Mouse (Mus musculus) intestine, embryonic 16.5 days (tissue): ENCODE measurements around the gene Nprl2. TPM values are rescaled to one million over a fixed set of nuclear protein-coding genes. Genes with fewer than 3 reads are reported as not detected.

Experiments
- ATAC-seq: fragments of 200-750 bp; cut with Nextera tagmentation; 2 replicates; pipeline ENCODE4 v1.8.0; 2017; ENCODE audit warnings: moderate TSS enrichment, moderate library complexity
- H3K27ac ChIP-seq: fragments of 300-500 bp; sonication (generic); 2 replicates; pipeline ENCODE4 v1.5.1; 2014; ENCODE audit warnings: mild to moderate bottlenecking, low read length
- H3K27me3 ChIP-seq: fragments of 300-500 bp; sonication (generic); replicated peaks from 2 replicates; pipeline ENCODE4 v1.6.1; 2014; ENCODE audit warnings: low read length, control low read depth, mixed read lengths; ENCODE audit not compliant: control insufficient read depth, insufficient read depth
- H3K36me3 ChIP-seq: fragments of 300-500 bp; sonication (generic); 2 replicates; pipeline ENCODE4 v1.6.1; 2014; ENCODE audit warnings: low read length, control low read depth; ENCODE audit not compliant: control insufficient read depth, insufficient read depth
- H3K4me1 ChIP-seq: fragments of 300-500 bp; sonication (generic); 2 replicates; pipeline ENCODE4 v1.6.1; 2014; ENCODE audit warnings: low read length, control low read depth, mixed read lengths; ENCODE audit not compliant: control insufficient read depth, insufficient read depth
- H3K4me2 ChIP-seq: fragments of 300-500 bp; sonication (generic); 2 replicates; pipeline ENCODE4 v1.6.1; 2014; ENCODE audit warnings: low read depth, low read length, control low read depth
- H3K4me3 ChIP-seq: fragments of 300-500 bp; sonication (generic); 2 replicates; pipeline ENCODE4 v1.5.1; 2014; ENCODE audit warnings: mild to moderate bottlenecking, low read length
- H3K9ac ChIP-seq: fragments of 300-500 bp; sonication (generic); 2 replicates; pipeline ENCODE4 v1.6.1; 2014; ENCODE audit warnings: low read depth, low read length
- H3K9me3 ChIP-seq: fragments of 300-500 bp; sonication (generic); 2 replicates; pipeline ENCODE4 v1.6.1; 2016; ENCODE audit warnings: low read length, control low read depth; ENCODE audit not compliant: control insufficient read depth
- WGBS: fragments of 180-500 bp; shearing (Covaris S2); extraction: QIAGEN DNeasy Blood & Tissue Kit; methylation state at CpG from one replicate; pipeline ENCODE4 v1.1.7; 2014; 5-methylcytosine and 5-hydroxymethylcytosine counted together
- polyA plus RNA-seq: library from polyadenylated mRNA; unstranded; fragments of >200 nt; fragmentation: Nextera tagmentation; extraction: Ambion mirVana; gene quantifications from 2 replicates; pipeline ENCODE4 v1.2.1, GENCODE M21; 2015

Nprl2 gene
- 39.1 and 39.8 TPM in 2 replicates for polyA plus RNA-seq

GRCm38 (mm10) chr9:107541474-107542351, at the start of gene Nprl2, which contains the start of gene Cyb561d2:
Gene Nprl2 (plus strand): TSS chr9:107542226.
Gene Cyb561d2 (minus strand): TSS chr9:107542193.
- Histone ChIP-seq H3K27me3 (no peaks in the 10 kb centered on the region), H3K9ac (peak within 1 kb of the TSS; percentile 60), H3K9me3 (no peaks in the 10 kb centered on the region), H3K4me2 (peak within 1 kb of the TSS; percentile 70), H3K4me3 (peak within 1 kb of the TSS; percentile 70), H3K36me3 (peaks cover 21% of the 10 kb centered on the region), H3K4me1 (peaks cover 24% of the 10 kb centered on the region), H3K27ac (peak within 1 kb of the TSS; percentile 58)
- under 1% methylated on average over 46 of the region's 46 CpGs for WGBS
- peak; percentile 88 for ATAC-seq

DNA sequence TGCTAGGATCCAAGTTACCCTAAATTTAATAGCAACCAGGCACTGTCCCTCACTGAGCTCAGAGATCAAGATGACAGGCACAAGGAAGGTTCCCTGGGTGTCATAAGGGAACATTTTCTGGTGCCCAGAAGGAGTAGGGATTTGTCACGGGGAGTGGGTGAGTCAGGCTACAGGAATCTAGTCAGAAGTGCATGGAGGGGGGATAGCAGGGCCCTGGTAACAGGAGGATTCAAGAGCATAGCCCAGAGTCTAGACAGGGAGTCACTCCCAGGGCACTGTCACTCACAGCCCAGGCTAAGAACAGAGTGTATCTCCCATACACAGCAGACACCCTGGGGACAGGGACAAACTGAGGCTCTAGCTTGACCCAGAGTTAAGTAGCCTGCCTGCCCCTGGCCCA, 48.5 kb upstream of the Nprl2 start:
- Histone ChIP-seq H3K4me3 (no peak overlapping the region), H3K9me3 (no peaks in the 10 kb centered on the region), H3K27ac (no peak overlapping the region), H3K4me1 (no peaks in the 10 kb centered on the region), H3K36me3 (no peaks in the 10 kb centered on the region), H3K27me3 (no peaks in the 10 kb centered on the region), H3K4me2 (no peak overlapping the region), H3K9ac (no peak overlapping the region)
- 55% methylated on average over 1 of the region's 1 CpGs for WGBS
- no peak for ATAC-seq

DNA sequence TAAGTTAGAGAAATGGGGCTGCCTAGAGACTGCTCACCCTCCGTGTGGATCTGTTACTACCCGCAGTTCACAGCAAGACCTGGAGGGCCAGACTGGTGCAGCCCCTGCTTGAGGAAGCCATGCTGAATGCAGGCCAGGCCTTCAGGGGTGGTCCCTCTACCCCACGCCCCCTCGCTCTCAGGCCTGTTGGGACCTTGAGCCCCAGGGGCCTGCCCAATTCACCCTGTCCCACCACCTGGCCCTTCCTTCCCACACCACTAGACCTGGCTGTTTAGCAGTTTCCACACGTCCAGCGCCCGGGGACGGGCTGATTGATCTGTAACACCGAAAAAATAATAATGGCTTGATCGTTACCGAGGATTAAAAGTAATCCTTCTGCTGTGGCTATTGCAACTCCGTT, 47.8 kb upstream of the Nprl2 start:
- Histone ChIP-seq H3K27ac (no peak overlapping the region), H3K9me3 (no peaks in the 10 kb centered on the region), H3K4me1 (no peaks in the 10 kb centered on the region), H3K4me2 (no peak overlapping the region), H3K27me3 (no peaks in the 10 kb centered on the region), H3K36me3 (no peaks in the 10 kb centered on the region), H3K9ac (no peak overlapping the region), H3K4me3 (no peak overlapping the region)
- WGBS, result 78% methylated on average over 12 of the region's 12 CpGs
- ATAC-seq, result no peak

DNA sequence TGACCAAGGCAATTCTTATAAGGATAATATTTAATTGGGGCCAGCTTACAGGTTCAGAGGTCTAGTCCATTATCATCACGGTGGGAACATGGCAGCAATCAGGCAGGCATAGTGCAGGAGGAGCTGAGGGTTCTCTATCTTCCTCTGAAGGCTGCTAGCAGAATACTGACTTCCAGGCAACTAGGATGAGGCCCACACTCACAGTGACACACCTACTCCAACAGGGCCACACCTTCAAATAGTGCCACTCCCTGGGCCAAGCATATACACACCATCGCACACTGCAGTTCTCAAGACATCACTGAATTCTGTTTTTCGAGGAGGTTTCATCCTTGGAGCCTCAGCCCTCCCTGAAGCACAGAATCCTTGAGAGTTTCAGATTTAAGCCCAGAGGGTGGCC, 45.7 kb upstream of the Nprl2 start:
- Histone ChIP-seq H3K36me3 (no peaks in the 10 kb centered on the region), H3K4me2 (no peak overlapping the region), H3K9me3 (no peaks in the 10 kb centered on the region), H3K4me3 (no peak overlapping the region), H3K27me3 (no peaks in the 10 kb centered on the region), H3K4me1 (no peaks in the 10 kb centered on the region), H3K9ac (no peak overlapping the region), H3K27ac (no peak overlapping the region)
- 65% methylated on average over 3 of the region's 3 CpGs for WGBS
- ATAC-seq, result no peak

GRCm38 (mm10) chr9:107500708-107501286, 41.2 kb upstream of the Nprl2 start:
- WGBS, result 79% methylated on average over 3 of the region's 3 CpGs
- no peaks in the 10 kb centered on the region for H3K9me3 ChIP-seq
- H3K4me3 ChIP-seq, result no peak overlapping the region
- ATAC-seq, result no peak
- H3K27me3 ChIP-seq, result no peaks in the 10 kb centered on the region
- H3K9ac ChIP-seq, result no peak overlapping the region
- H3K36me3 ChIP-seq, result no peaks in the 10 kb centered on the region
- no peaks in the 10 kb centered on the region for H3K4me1 ChIP-seq
- no peak overlapping the region for H3K27ac ChIP-seq
- no peak overlapping the region for H3K4me2 ChIP-seq

GRCm38 (mm10) chr9:107502131-107502846, 39.7 kb upstream of the Nprl2 start:
- no peak overlapping the region for H3K27ac ChIP-seq
- H3K4me1 ChIP-seq, result no peaks in the 10 kb centered on the region
- H3K4me3 ChIP-seq, result no peak overlapping the region
- H3K27me3 ChIP-seq, result no peaks in the 10 kb centered on the region
- no peaks in the 10 kb centered on the region for H3K36me3 ChIP-seq
- 89% methylated on average over 12 of the region's 12 CpGs for WGBS
- no peaks in the 10 kb centered on the region for H3K9me3 ChIP-seq
- H3K9ac ChIP-seq, result no peak overlapping the region
- no peak overlapping the region for H3K4me2 ChIP-seq
- no peak for ATAC-seq

- Histone ChIP-seq H3K9me3 (no peaks in the 10 kb centered on the region), H3K36me3 (no peaks in the 10 kb centered on the region), H3K4me2 (no peak overlapping the region), H3K27me3 (no peaks in the 10 kb centered on the region), H3K4me3 (no peak overlapping the region), H3K27ac (no peak overlapping the region), H3K4me1 (no peaks in the 10 kb centered on the region), H3K9ac (no peak overlapping the region)
- WGBS, result 74% methylated on average over 19 of the region's 19 CpGs
- ATAC-seq, result no peak
Measured at GRCm38 (mm10) chr9:107504662-107505537, 37.1 kb upstream of the Nprl2 start.

DNA sequence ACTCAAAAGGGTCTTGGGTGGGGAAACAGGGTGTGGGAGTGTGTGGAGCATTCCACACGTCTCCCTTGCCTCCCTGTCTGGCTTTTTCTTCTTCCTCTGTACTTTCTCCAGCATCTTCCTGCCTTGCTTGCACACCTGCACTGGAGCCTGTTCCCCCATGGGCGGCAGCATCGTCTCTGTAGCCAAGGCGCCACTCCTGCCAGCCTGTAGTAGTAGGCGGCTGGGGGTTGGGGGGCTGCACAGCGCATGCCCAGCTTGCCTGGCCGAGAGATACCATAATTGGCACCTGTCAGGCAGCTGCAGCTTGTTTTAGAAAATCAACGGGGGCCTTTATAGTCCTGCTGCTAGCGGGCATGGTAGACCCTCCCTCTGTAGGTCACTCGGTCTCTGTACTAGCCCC, 33.8 kb upstream of the Nprl2 start:
- no peaks in the 10 kb centered on the region for H3K27me3 ChIP-seq
- H3K4me1 ChIP-seq, result no peaks in the 10 kb centered on the region
- H3K36me3 ChIP-seq, result no peaks in the 10 kb centered on the region
- no peak overlapping the region for H3K4me3 ChIP-seq
- no peak overlapping the region for H3K9ac ChIP-seq
- H3K9me3 ChIP-seq, result no peaks in the 10 kb centered on the region
- 54% methylated on average over 10 of the region's 10 CpGs for WGBS
- no peak for ATAC-seq
- H3K27ac ChIP-seq, result no peak overlapping the region
- H3K4me2 ChIP-seq, result no peak overlapping the region
